Mouse (Mus musculus) heart, adult 10 weeks (tissue): ENCODE results near the gene Slc16a4. TPM values are rescaled to one million over a fixed set of nuclear protein-coding genes. Genes with fewer than 3 reads are reported as not detected.

Experiments used
- polyA plus RNA-seq: library from polyadenylated mRNA; stranded (reverse); fragments of 350-450 nt; fragmentation: Illumina TruSeq; extraction: RNeasy Lipid Tissue Mini Kit (QIAGEN cat#74804); gene quantifications from one replicate; pipeline ENCODE4 v1.2.3, GENCODE M21; 2014; ENCODE audit warnings: low read depth, low replicate concordance

Slc16a4 gene
- not detected for polyA plus RNA-seq

GRCm38 (mm10) chr3:107290764-107291381, at the start of gene Slc16a4:
Gene Slc16a4, plus strand, starts transcription at chr3:107291230.

GRCm38 (mm10) chr3:107278479-107279269, 12.4 kb upstream of the Slc16a4 start, which contains the start of gene Lamtor5:
Gene Lamtor5, plus strand, starts transcription at chr3:107278858.

GRCm38 (mm10) chr3:107333381-107334201, 42.6 kb downstream of the Slc16a4 start, which contains the start of gene Rbm15:
Gene Rbm15, minus strand, starts transcription at chr3:107333673.

Other genes with a start within 250 kb of the Slc16a4 start
- gene Kcna2, start 190.1 kb upstream of the Slc16a4 start, polyA plus RNA-seq: 1.3 TPM
- gene Kcna10, start 108.2 kb upstream of the Slc16a4 start, polyA plus RNA-seq: not detected
- not detected for gene Cym, start 69.5 kb upstream of the Slc16a4 start, polyA plus RNA-seq
- not detected for gene A630076J17Rik, start 60.6 kb upstream of the Slc16a4 start, polyA plus RNA-seq
- gene Prok1, start 51.5 kb upstream of the Slc16a4 start, polyA plus RNA-seq: not detected
- 110 TPM for gene Lamtor5, start 12.4 kb upstream of the Slc16a4 start, polyA plus RNA-seq
- gene Rbm15, start 42.4 kb downstream of the Slc16a4 start, polyA plus RNA-seq: 8.9 TPM
- 0.34 TPM for gene Kcnc4, start 168.3 kb downstream of the Slc16a4 start, polyA plus RNA-seq
- 3.1 TPM for gene Slc6a17, start 226.8 kb downstream of the Slc16a4 start, polyA plus RNA-seq